Comparison of ENCODE assay signal across 8 mouse cellular contexts in genomic region chr6:112133522-112133921, GRCm38 (mm10).
A peak's percentile ranks its signal among the peaks of the same experiment; 100 is the strongest.
DNase-seq lines count a peak whose midpoint lies in the region; ATAC-seq and TF ChIP-seq lines count a peak whose summit lies in the region.

No protein-coding gene starts in this region.

- TF ChIP-seq POLR2A in heart, adult 2 months (IDR thresholded peaks at IDR 0.05; ENCODE audit: insufficient read depth, low read depth, low read length), result no peak

- intact Hi-C loops in heart, adult 2 months (cut with DNase I), result loop anchor here (2.0 kb wide), 1 partner anchor 57 kb away; no protein-coding TSS in a partner anchor

- no peak overlapping the region for H3K4me3 ChIP-seq in heart, adult 2 months
- H3K4me3 ChIP-seq in heart, embryonic 10.5 days, result no peak overlapping the region
- H3K4me3 ChIP-seq in lung, embryonic 14.5 days (ENCODE audit: low read depth, low read length), result no peak overlapping the region

- WGBS in heart, adult 2 months, result 20% methylated on average over 3 of the region's 3 CpGs
- WGBS in heart, embryonic 10.5 days, result 13% methylated on average over 3 of the region's 3 CpGs
- 19% methylated on average over 3 of the region's 3 CpGs for WGBS in lung, embryonic 14.5 days

- no peaks in the 10 kb centered on the region for H3K27me3 ChIP-seq in heart, adult 2 months (ENCODE audit: control insufficient read depth, insufficient read depth, low read length)
- no peaks in the 10 kb centered on the region for H3K27me3 ChIP-seq in heart, embryonic 10.5 days (ENCODE audit: insufficient read depth, poor library complexity, severe bottlenecking)
- no peaks in the 10 kb centered on the region for H3K27me3 ChIP-seq in lung, embryonic 14.5 days (ENCODE audit: insufficient read depth, low read length)

- ATAC-seq in lung, embryonic 14.5 days (ENCODE audit: insufficient read depth), result no peak
- ATAC-seq in megakaryocyte, adult 5-6 weeks (ENCODE audit: poor library complexity, severe bottlenecking), result no peak

- TF ChIP-seq CTCF in heart, adult 2 months (IDR thresholded peaks at IDR 0.05), result peak; percentile 74
- TF ChIP-seq CTCF in lung, embryonic 14.5 days (IDR thresholded peaks at IDR 0.05; ENCODE audit: low read depth), result peak; percentile 74

- DNase-seq in heart, adult 2 months, result peak; percentile 4 to 15
- no peak for DNase-seq in heart, embryonic 10.5 days (ENCODE audit: low spot score)
- DNase-seq in ovary, postnatal 36 days (ENCODE audit: low spot score), result peak; percentile 25
- no peak for DNase-seq in ovary, adult 18-20 months (ENCODE audit: low spot score)
- peak; percentile 52 for DNase-seq in embryo, embryonic 10 days (ENCODE audit: low spot score)
- peak; percentile 74 for DNase-seq in lung, embryonic 14.5 days
- no peak for DNase-seq in spleen, postnatal 14 days (ENCODE audit: low spot score in 2 of 2)

- no peak overlapping the region for H3K27ac ChIP-seq in heart, adult 2 months
- no peak overlapping the region for H3K27ac ChIP-seq in heart, embryonic 10.5 days
- no peak overlapping the region for H3K27ac ChIP-seq in lung, embryonic 14.5 days (ENCODE audit: low read depth)

- H3K4me1 ChIP-seq in heart, adult 2 months (ENCODE audit: control insufficient read depth, insufficient read depth, low read length), result no peaks in the 10 kb centered on the region
- no peaks in the 10 kb centered on the region for H3K4me1 ChIP-seq in heart, embryonic 10.5 days
- H3K4me1 ChIP-seq in lung, embryonic 14.5 days (ENCODE audit: insufficient read depth), result no peaks in the 10 kb centered on the region

- no peak overlapping the region for H3K4me2 ChIP-seq in lung, embryonic 14.5 days

- no peak overlapping the region for H3K9ac ChIP-seq in heart, adult 2 months (ENCODE audit: low read depth, low read length)
- H3K9ac ChIP-seq in lung, embryonic 14.5 days, result no peak overlapping the region

- no peaks in the 10 kb centered on the region for H3K79me2 ChIP-seq in heart, adult 2 months (replicated peaks; ENCODE audit: control insufficient read depth, insufficient read depth, low read length)

- no peak for TF ChIP-seq EP300 in heart, adult 2 months (IDR thresholded peaks at IDR 0.05; ENCODE audit: insufficient read depth, low read depth, low read length)

- H3K36me3 ChIP-seq in heart, adult 2 months (ENCODE audit: control insufficient read depth, insufficient read depth, low read length), result no peaks in the 10 kb centered on the region
- no peaks in the 10 kb centered on the region for H3K36me3 ChIP-seq in heart, embryonic 10.5 days
- no peaks in the 10 kb centered on the region for H3K36me3 ChIP-seq in lung, embryonic 14.5 days (ENCODE audit: insufficient read depth)

- H3K9me3 ChIP-seq in heart, embryonic 10.5 days, result no peaks in the 10 kb centered on the region
- no peaks in the 10 kb centered on the region for H3K9me3 ChIP-seq in lung, embryonic 14.5 days (ENCODE audit: low read depth, low read length)

Comparison
In these comparisons a context has a peak if more than half of its experiments do, and no peak if none do; other contexts are left out.
1. DNase-seq: peak in heart, adult 2 months (2 of 2), ovary, postnatal 36 days (single experiment), embryo, embryonic 10 days (single experiment) and lung, embryonic 14.5 days (single experiment); none in heart, embryonic 10.5 days (single experiment), ovary, adult 18-20 months (single experiment) and spleen, postnatal 14 days (0 of 2).